Mouse (Mus musculus) lung, postnatal 0 days (tissue): ENCODE measurements around the gene Cyb5d1. TPM values are rescaled to one million over a fixed set of nuclear protein-coding genes. Genes with fewer than 3 reads are reported as not detected.

Experiments used
- ATAC-seq: fragments of 200-750 bp; cut with Nextera tagmentation; 2 replicates; pipeline ENCODE4 v1.8.0; 2017; ENCODE audit warnings: moderate library complexity
- DNase-seq: peaks from one replicate; pipeline ENCODE4 v3.0.0-alpha.2; 2016; ENCODE audit warnings: low spot score
- H3K27ac ChIP-seq: fragments of 300-500 bp; sonication (generic); 2 replicates; pipeline ENCODE4 v1.5.1; 2014; ENCODE audit warnings: antibody characterized with exemption, mild to moderate bottlenecking, low read length, mixed read lengths
- H3K27me3 ChIP-seq: fragments of 300-500 bp; sonication (generic); replicated peaks from 2 replicates; pipeline ENCODE4 v1.6.1; 2014; ENCODE audit warnings: low read length, mixed read lengths; ENCODE audit not compliant: insufficient read depth
- H3K36me3 ChIP-seq: fragments of 300-500 bp; sonication (generic); 2 replicates; pipeline ENCODE4 v1.6.1; 2014; ENCODE audit warnings: low read length, mixed read lengths; ENCODE audit not compliant: insufficient read depth
- H3K4me1 ChIP-seq: fragments of 300-500 bp; sonication (generic); 2 replicates; pipeline ENCODE4 v1.6.1; 2014; ENCODE audit warnings: antibody characterized with exemption, low read depth, low read length, mixed read lengths; ENCODE audit not compliant: insufficient read depth
- H3K4me2 ChIP-seq: fragments of 300-500 bp; sonication (generic); replicated peaks from 2 replicates; pipeline ENCODE4 v1.6.1; 2014; ENCODE audit warnings: low read depth, mild to moderate bottlenecking, low read length, moderate library complexity, mixed read lengths
- H3K4me3 ChIP-seq: fragments of 300-500 bp; sonication (generic); 2 replicates; pipeline ENCODE4 v1.5.1; 2014; ENCODE audit warnings: low read depth, low read length
- H3K9ac ChIP-seq: fragments of 300-500 bp; sonication (generic); replicated peaks from 2 replicates; pipeline ENCODE4 v1.6.1; 2014; ENCODE audit warnings: low read depth, mild to moderate bottlenecking
- H3K9me3 ChIP-seq: fragments of 300-500 bp; sonication (generic); 2 replicates; pipeline ENCODE4 v1.6.1; 2016; ENCODE audit warnings: low read length, mixed read lengths
- CTCF ChIP-seq: IDR thresholded peaks from 2 replicates; pipeline ENCODE4 v1.5.1; 2016; ENCODE audit warnings: antibody characterized with exemption, mild to moderate bottlenecking
- EP300 ChIP-seq: IDR thresholded peaks from 2 replicates; pipeline ENCODE4 v1.6.1; 2016; ENCODE audit warnings: antibody characterized with exemption, mild to moderate bottlenecking, control low read depth
- WGBS: fragments of 180-500 bp; shearing (Covaris S2); extraction: QIAGEN DNeasy Blood & Tissue Kit; methylation state at CpG from one replicate; pipeline ENCODE4 v1.1.7; 2014; 5-methylcytosine and 5-hydroxymethylcytosine counted together
- polyA plus RNA-seq: library from polyadenylated mRNA; unstranded; fragments of >200 nt; fragmentation: Nextera tagmentation; extraction: Ambion mirVana; gene quantifications from 2 replicates; pipeline ENCODE4 v1.2.1, GENCODE M21; 2015

Cyb5d1 gene
- polyA plus RNA-seq, 1 experiment from 2014 or later, result 16.3 TPM

DNA sequence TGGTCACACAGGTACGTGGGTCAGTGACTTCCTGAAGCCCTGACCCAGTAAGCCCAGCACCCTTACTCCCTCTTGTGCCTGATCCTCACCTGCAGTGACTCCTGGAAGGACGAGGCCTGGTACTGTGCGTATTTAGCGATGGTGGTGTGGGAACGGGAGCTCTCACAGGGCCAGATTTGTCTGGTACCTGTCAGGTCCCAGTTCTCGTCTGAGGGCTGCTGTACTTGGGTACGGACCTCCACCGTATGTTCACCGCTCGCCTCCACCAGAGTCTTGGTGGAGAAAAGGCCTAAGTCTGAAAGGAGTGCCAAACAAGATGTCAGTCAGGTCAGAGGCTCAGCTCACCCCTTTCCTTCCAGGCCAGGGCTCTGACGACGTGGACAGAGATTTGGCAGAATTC is 6.6 kb upstream of the Cyb5d1 start:
- TF ChIP-seq CTCF, result no peak
- TF ChIP-seq EP300, result no peak
- no peak overlapping the region for H3K4me3 ChIP-seq
- H3K4me2 ChIP-seq, result no peak overlapping the region
- peaks cover 42% of the 10 kb centered on the region for H3K36me3 ChIP-seq
- H3K27me3 ChIP-seq, result no peaks in the 10 kb centered on the region
- no peak overlapping the region for H3K27ac ChIP-seq
- DNase-seq (no peak), ATAC-seq (no peak)
- H3K9me3 ChIP-seq, result no peaks in the 10 kb centered on the region
- no peaks in the 10 kb centered on the region for H3K4me1 ChIP-seq
- no peak overlapping the region for H3K9ac ChIP-seq
- 83% methylated on average over 12 of the region's 12 CpGs for WGBS

DNA sequence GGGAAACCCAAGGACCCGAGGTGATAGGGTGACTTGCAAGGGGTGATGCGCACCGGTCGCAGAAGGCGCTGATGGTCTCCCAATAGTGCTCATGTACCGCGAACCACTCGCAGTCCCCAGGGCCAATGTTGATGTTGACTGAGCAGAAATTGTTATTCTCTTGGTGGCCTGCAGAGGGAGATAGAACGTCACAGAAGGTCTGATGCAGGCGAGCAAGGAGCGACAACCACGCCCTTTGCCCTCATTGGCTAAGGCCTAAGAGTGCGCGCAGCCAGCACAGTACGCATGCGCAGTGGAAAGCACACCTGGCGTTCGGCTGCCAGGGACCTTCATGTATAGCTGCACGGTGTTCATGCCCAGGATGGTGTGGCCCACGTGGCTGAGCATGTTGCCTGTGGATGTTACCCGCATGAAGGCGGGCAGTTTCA is 5.8 kb upstream of the Cyb5d1 start:
- Histone ChIP-seq H3K9me3 (no peaks in the 10 kb centered on the region), H3K36me3 (peaks cover 36% of the 10 kb centered on the region), H3K4me2 (no peak overlapping the region), H3K9ac (no peak overlapping the region), H3K27ac (no peak overlapping the region), H3K27me3 (no peaks in the 10 kb centered on the region), H3K4me1 (peaks cover 7% of the 10 kb centered on the region), H3K4me3 (no peak overlapping the region)
- DNase-seq, result peak; percentile 98
- ATAC-seq, result peak; percentile 70
- WGBS, result 22% methylated on average over 22 of the region's 22 CpGs
- TF ChIP-seq CTCF (peak; percentile 98), EP300 (no peak)

DNA sequence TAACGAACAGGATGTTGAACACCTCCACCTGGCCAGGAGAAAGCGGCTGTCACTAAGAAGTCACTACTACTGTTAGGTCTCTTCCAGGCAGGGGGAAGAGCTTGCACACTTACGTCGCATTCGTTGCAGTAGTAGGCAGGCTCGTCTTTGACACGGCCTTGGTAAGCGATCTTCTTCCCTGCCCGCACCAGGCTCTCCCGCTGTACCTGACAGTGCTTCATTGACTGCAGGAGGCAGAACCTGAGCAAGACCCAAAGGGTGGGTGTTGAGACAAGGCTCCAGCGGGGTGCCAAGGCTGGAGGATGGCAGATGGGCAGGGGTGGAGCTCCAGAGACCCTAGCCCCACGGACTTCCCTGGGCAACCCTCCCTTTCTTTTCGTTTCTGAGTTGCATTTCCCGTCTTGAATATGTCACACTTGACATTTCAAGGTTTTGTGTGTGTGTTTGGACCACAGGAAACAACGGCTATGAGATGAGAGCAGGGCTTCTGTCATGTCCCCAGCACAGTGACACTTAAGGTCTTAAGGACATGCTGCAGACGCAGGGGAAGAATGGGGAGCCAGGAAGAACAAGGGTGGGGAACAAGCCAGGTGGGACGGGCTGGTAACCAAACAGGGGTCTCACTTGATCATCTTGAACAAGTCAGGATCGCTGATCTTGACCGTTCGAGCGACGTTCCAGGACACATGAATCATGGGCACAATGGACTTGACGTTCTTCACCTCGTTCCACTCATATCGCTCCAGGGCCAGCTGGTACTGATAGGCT is 4.8 kb upstream of the Cyb5d1 start:
- WGBS, result 80% methylated on average over 24 of the region's 25 CpGs
- DNase-seq, result no peak
- ATAC-seq, result no peak
- no peak overlapping the region for H3K27ac ChIP-seq
- H3K27me3 ChIP-seq, result no peaks in the 10 kb centered on the region
- H3K4me3 ChIP-seq, result no peak overlapping the region
- H3K9ac ChIP-seq, result no peak overlapping the region
- peaks cover 26% of the 10 kb centered on the region for H3K36me3 ChIP-seq
- peaks cover 10% of the 10 kb centered on the region for H3K4me1 ChIP-seq
- no peaks in the 10 kb centered on the region for H3K9me3 ChIP-seq
- TF ChIP-seq CTCF (no peak), EP300 (no peak)
- peak overlapping the region; percentile 32; the same call in 1 of the 2 replicates for H3K4me2 ChIP-seq

DNA sequence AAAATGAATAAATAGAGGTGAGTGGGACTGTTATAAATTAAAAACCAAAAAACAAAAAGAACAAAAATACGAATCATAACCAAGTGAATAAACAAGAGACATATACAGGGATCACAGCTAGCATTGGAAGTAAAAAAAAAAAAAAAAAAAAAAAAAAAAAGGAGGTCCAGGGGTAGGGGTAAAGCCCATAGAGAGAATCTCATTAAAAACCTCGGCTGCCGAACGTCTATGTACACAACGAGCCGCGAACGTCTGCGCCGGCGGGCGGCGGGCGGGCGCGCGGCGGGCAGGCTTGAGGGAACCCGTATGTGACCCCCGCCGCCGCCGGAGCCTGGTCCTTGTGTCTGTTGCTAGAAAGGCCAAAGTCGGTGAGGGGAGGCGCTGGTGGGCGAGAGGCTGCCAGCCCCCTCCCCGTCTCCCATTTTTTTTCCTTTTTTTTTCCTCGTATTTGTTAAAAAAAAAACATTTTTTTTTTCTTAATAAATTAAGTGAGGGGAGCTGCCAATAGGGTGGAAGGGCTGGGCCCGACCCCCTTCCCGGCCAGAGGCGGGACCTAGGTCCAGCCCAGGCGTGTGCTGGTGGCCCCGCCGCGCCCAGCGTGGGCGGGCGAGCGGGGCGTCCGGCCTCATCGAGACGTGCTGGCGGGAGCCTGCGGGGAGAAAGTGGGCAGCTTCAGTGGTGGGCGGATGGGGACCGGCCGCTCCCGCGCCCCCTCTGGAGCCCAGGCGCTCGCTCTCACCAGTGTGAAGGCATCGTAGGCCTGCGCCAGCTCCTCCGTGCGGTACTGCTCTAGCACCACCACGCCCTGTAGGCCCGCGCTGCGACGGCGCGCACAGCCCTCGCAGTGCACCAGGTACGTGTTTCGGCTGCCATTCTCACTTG is 4.0 kb upstream of the Cyb5d1 start:
- H3K4me2 ChIP-seq, result peak overlapping the region; percentile 76
- no peak overlapping the region for H3K27ac ChIP-seq
- DNase-seq (peak; percentile 56), ATAC-seq (no peak)
- no peaks in the 10 kb centered on the region for H3K27me3 ChIP-seq
- peaks cover 19% of the 10 kb centered on the region; the same call in 1 of the 2 replicates for H3K36me3 ChIP-seq
- H3K9ac ChIP-seq, result no peak overlapping the region
- WGBS, result 42% methylated on average over 63 of the region's 66 CpGs
- no peaks in the 10 kb centered on the region for H3K9me3 ChIP-seq
- H3K4me3 ChIP-seq, result no peak overlapping the region
- peaks cover 10% of the 10 kb centered on the region for H3K4me1 ChIP-seq
- TF ChIP-seq EP300, result no peak
- TF ChIP-seq CTCF, result peak; percentile 17; the same call in 1 of the 2 replicates

DNA sequence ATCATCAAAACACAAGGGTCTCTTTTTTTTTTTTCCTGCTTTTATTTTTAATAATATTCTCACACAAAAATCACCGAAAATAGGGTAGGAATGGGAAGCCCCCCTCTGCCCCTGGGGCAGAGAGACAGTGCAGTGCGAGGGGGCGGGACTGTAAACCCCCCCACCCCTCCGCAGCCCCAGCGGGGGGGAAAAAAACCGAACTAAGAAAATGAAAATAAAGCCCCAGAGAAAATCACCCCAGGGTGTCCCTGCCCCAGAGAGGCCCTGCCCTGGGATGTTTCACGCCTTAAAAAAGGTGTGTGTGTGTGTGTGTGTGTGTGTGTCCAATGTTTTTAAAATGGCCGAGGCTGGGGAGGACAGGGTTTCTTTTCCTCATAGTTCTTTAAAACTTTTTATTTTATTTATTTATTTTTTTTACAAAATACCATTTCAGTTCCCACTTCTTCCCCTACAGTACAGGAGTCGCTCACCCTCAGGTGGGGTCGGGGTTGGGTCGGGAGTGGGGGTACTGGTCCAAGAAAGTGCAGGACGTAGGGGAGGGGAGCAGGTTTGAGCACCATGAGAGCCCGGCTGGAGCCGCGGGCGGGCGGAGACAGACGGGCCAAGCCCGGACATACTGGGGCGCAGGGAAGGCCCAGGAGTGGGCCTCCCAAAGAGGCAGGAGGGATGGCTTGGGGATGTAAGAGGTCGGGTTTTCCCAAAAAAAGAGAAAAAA is 3.2 kb upstream of the Cyb5d1 start:
- peak overlapping the region; percentile 84; the same call in 1 of the 2 replicates for H3K9ac ChIP-seq
- TF ChIP-seq EP300 (no peak), CTCF (no peak)
- ATAC-seq, result no peak
- peaks cover 10% of the 10 kb centered on the region for H3K4me1 ChIP-seq
- H3K4me3 ChIP-seq, result peak overlapping the region; percentile 40
- peaks cover 12% of the 10 kb centered on the region; the same call in 1 of the 2 replicates for H3K36me3 ChIP-seq
- no peaks in the 10 kb centered on the region for H3K27me3 ChIP-seq
- peak overlapping the region; percentile 94 for H3K27ac ChIP-seq
- DNase-seq, result peak; percentile 24
- no peaks in the 10 kb centered on the region for H3K9me3 ChIP-seq
- peak overlapping the region; percentile 76 for H3K4me2 ChIP-seq
- WGBS, result 34% methylated on average over 21 of the region's 21 CpGs

DNA sequence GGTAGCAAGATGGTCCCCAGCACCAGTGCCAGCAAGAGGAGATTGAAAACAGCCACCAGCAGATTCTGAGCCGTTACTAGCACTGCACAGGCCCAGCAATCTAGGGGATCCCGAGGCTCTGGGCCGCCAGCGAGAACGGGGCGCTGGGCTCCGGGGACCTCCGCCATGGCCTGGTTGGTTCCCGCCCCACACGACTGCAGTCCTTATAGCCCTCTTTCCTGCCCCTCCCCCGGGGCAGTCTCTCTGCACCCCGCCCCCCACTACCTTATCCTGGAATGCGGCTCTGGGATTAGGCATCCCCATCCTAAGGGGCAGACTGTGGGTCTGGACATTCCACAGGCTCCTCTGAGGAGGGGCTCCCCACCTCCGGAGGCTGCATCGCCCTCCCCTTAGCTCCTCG is 2.6 kb upstream of the Cyb5d1 start, which contains the start of gene Tmem88:
Gene Tmem88 (minus strand): TSS at position 176 of the 400 bp plus-strand sequence.
- H3K4me3 ChIP-seq, result peak within 1 kb of the TSS; percentile 40
- 17% methylated on average over 11 of the region's 16 CpGs for WGBS
- H3K27me3 ChIP-seq, result no peaks in the 10 kb centered on the region
- H3K27ac ChIP-seq, result peak within 1 kb of the TSS; percentile 94
- TF ChIP-seq CTCF (no peak), EP300 (peak; percentile 48; the same call in 1 of the 2 replicates)
- DNase-seq (peak; percentile 65), ATAC-seq (peak; percentile 3; the same call in 1 of the 2 replicates)
- peak within 1 kb of the TSS; percentile 76 for H3K4me2 ChIP-seq
- H3K36me3 ChIP-seq, result peaks cover 10% of the 10 kb centered on the region; the same call in 1 of the 2 replicates
- no peaks in the 10 kb centered on the region for H3K9me3 ChIP-seq
- H3K4me1 ChIP-seq, result peaks cover 10% of the 10 kb centered on the region
- H3K9ac ChIP-seq, result peak within 1 kb of the TSS; percentile 84
